Mouse (Mus musculus) megakaryocyte progenitor cell, adult 5-6 weeks (primary cell): Measurements from ENCODE around the gene Ccdc149. TPM values are rescaled to one million over a fixed set of nuclear protein-coding genes. Genes with fewer than 3 reads are reported as not detected.

ENCODE experiments used
- ATAC-seq: replicated peaks from 2 replicates; pipeline ENCODE4 v1.8.0; 2016; ENCODE audit warnings: mild to moderate bottlenecking, moderate TSS enrichment, inconsistent platforms; ENCODE audit not compliant: poor library complexity
- total RNA-seq, 2 experiments: library from RNA; stranded (forward) in 1 of 2; stranded (reverse) in 1 of 2; fragments of 157-497, 149-512 nt in 1 of 2; fragments of 200-1000 nt in 1 of 2; gene quantifications; 2 replicates each; pipeline versions ENCODE4 v1.2.3 to v1.2.4; 2015 to 2017

The Ccdc149 gene
- total RNA-seq, 2 experiments from 2014 or later, result 2.9 to 3.7 TPM

DNA sequence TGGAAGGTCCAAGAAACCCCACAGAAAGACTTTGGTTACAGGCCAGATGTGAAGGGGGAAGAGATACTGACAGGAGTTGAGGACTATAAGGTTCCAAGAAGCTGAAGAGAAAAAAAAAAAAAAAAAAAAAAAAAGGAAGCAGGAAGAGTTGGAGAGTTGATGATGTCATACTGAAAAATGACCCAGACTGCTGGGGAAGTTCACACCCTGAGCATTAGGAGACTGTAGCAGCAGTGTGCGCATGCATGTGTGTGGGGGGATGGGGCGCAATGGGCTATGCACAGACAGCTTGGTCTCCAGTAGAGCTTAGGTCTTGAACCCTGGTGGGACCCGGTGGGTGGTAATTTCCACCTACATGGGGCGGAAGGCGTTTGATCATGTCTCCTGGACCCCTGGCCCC, 87.6 kb downstream of the Ccdc149 start:
- ATAC-seq, result peak; percentile 26; the same call in 1 of the 2 replicates

DNA sequence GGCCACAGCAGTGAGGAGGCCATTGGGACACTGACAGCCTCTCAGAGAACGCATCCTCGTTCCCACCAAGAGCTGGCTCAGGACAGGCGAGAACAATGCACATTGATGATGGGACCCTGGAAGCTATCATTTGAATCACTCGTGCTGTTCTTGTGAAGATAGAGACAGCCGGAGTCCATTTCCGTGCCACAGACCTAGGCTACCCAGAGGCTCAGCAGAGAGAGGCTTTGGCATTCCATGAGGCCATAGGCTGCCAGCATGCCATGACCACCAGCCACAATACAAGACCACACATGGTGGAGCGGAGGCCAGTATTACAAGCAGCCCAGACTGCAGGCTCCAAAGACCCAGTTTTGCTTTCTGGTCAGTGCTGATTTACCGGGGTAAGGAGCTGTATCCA, 88.5 kb downstream of the Ccdc149 start:
- ATAC-seq, result no peak

- no peak for ATAC-seq
Measured at GRCm38 (mm10) chr5:52375847-52376246, 95.5 kb downstream of the Ccdc149 start.

DNA sequence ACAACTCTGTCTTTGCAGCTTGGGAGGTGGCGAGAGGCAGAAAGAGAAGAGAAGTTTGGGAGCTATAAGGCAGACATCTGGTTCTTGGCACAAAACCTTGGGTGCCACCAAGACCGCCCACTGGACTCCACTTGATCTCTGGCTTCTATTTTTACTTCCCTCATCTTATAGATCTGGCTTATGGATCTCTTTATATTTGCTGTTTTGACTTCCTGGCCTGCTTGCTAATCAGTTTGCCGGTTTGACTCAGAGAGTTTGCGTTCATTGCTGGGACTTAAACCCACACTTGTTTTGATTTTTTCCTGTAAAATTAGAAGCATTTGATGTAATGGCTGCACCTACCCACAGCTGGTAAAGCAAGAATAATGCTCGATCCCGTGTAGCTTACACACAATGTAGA, 100.4 kb downstream of the Ccdc149 start:
- ATAC-seq, result no peak

GRCm38 (mm10) chr5:52367866-52368840, 103.2 kb downstream of the Ccdc149 start:
- ATAC-seq, result no peak

GRCm38 (mm10) chr5:52366661-52367060, 104.7 kb downstream of the Ccdc149 start:
- no peak for ATAC-seq

DNA sequence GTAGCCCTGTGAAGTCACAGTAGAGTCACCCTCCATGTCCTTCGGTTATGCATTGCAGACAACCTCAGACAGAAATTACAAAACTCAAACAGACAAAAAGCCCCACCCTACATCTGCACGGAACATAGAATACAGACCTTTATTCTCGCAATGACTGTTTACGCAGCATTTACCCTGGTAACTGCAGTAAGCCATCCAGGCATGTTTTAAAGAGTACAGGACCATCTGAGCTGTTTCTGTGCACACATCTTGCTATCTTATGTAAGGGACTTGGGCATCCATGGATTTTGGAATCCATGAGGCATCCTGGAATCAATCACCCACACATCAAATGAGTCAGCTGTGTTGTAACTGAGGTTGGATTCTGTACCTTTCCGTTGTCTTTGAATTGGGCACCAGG, 105.4 kb downstream of the Ccdc149 start:
- ATAC-seq, result no peak

GRCm38 (mm10) chr5:52364521-52364920, 106.8 kb downstream of the Ccdc149 start:
- ATAC-seq, result no peak

GRCm38 (mm10) chr5:52363468-52364150, 107.7 kb downstream of the Ccdc149 start, which contains the start of gene Sod3:
Sod3 (plus strand) TSS chr5:52363791.
- no peak for ATAC-seq

DNA sequence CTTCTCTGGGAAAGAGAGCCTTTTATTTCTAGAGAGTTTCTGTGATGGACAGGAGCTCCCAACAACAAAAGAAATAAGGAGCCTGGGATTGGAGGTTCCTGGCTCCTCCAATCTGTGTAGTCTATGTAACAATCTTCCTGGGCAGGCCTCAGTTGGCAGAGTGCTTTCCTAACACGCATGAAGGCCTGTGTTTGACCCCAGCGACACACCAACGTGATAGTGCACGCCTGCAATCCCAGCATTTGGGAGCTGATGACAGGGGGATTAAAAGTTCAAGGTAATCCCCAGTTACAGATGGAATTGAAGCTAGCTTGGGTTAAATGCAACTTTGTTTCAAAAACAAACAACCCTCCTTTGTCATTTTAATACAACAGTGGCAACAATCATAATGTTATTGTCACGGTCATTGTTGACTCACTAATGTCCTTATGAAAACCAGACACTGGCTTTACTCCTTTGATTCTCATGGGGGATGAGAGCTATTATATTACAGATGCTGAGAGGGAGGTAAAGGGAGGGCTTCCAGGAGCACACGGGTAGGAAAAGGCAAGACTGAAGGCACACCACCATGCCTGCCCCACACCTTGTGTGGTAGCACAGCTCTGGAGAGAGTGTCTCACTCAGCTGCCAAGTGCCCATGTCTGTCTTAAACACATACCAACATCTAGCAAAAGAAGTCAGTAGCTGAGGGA, 108.4 kb downstream of the Ccdc149 start:
- ATAC-seq, result no peak

GRCm38 (mm10) chr5:52360286-52361049, 110.9 kb downstream of the Ccdc149 start:
- no peak for ATAC-seq

DNA sequence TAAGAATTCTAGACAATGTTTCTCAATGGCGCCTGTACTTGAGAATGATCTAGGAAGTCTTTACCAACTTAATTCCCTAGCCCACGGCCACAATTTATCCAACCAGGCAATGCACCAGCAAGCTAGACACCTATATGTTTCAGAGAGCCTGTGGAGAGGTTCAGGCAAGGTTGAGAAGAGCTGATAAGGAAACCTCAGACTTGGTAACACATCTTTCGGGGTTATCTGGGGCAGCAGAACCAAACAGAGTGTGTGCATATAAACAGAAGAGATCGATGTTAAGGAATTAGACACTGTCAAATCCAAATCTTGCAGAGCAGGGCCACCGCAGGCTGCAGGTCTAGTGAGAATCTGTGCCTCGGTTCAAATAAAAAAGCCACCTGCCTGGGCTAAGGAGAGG, 113.2 kb downstream of the Ccdc149 start:
- peak; percentile 53 for ATAC-seq

- no peak for ATAC-seq
Measured at GRCm38 (mm10) chr5:52357175-52357754, 114.1 kb downstream of the Ccdc149 start.

GRCm38 (mm10) chr5:52355612-52356011, 115.7 kb downstream of the Ccdc149 start:
- ATAC-seq, result peak; percentile 80

GRCm38 (mm10) chr5:52354441-52354840, 116.9 kb downstream of the Ccdc149 start:
- ATAC-seq, result no peak

DNA sequence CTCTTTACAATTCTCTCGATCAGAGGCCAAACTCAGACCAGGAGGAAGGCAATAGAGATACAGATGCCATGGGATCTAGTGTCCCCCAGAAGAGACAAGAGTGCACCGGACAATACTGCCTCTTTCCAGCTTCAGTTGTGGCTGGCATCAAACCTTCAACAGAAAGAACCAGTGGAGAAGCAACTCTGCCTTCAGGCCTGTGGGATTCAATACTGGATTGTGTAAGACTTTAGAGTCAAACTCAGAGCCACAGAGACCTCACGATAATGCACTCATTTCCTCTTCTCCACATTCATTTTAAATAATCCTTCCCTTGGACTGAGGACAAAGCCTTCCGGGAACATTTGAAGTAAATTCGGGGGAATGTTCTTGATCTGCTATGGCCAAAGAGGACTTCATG, 118.6 kb downstream of the Ccdc149 start:
- ATAC-seq, result peak; percentile 43; the same call in 1 of the 2 replicates

DNA sequence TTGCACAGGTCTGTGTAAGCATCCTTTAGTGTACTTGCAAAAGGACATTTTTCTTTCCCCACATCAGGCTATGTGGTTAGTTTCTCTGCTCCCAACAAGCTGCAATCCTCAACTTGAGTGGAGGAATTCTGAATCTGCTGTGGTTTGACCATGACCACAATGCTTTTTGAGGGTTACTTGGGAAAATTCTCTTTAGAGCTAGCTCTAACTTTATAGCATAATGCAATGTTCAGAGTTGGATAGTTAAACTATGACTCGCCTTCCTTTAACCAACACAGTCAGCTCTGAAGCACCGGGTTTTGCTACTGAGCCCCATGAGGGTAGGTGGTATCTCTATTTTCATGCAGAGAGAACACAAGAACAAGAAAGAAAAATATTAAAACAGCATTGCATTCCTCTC, 119.8 kb downstream of the Ccdc149 start:
- ATAC-seq, result no peak

DNA sequence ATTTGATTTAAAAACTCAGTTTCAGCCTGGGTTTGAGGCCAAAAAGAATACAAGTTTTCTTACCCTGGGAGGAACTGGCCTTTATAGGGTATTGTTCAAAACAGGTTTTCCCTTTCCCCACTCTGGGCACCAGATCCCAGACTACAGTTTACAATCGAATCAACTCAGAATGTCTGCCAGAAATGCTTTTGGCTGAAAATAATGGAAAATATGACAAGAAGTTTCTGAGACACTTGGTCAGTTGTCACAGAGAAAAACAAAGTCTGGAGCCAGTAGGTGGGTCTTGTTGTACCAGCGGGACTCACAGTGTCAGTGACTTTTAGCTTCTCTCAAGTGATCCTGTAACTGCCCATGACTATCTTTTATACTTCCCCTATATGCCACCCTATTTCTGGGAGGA, 120.9 kb downstream of the Ccdc149 start:
- ATAC-seq, result no peak

DNA sequence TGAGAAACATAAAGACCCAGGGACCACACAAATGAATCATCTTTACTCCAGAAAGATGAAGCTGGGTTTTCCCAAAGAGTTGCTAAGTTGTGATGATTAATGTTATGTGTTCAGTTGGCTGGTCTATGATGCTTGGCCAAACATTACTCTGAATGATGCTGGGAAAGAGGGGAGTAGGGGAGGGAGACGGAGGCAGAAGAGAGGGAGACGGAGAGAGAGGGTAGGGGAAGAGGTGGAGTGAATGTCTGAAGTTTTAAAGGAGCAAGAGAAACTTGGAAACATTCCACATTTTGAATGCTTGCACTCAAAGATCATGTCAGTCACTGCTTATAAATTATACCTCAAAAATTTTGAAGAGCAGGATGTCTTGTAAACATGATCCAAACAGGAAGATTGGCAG, 124.4 kb downstream of the Ccdc149 start:
- no peak for ATAC-seq

DNA sequence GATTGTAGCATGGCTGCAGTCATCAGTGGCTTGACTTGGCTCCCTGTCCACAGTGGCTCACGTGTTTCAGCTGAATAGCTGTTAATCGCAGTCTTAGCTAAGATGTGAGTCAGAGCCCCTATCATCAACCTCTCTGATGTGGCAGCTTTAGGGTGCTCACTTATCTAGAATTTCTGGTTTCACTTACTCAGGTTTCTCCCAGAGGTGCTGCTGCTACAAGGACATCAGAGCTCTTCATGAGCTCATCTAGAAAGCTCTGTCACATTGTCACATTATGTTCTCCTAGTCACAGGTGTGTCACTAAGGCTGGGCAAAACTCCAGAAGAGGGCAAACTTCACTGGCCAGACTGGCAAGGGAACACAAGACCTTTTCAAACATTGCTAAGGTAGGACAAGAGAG, 132.2 kb downstream of the Ccdc149 start:
- ATAC-seq, result no peak
